Mouse (Mus musculus) lung, adult 2 months (tissue): ENCODE measurements at regions not wholly inside any gene's neighbourhood (a gene's known extent, or its start where the extent isn't known, plus 50 kb on each side); places are given as distances from the start of the nearest gene placed in this dataset.

Source experiments
- CTCF ChIP-seq: fragments of 200-500 bp; IDR thresholded peaks from 2 replicates; pipeline ENCODE4 v1.5.1; 2011; ENCODE audit warnings: mild to moderate bottlenecking, low read length, control low read depth; ENCODE audit not compliant: insufficient read depth
- POLR2A ChIP-seq: fragments of 200-500 bp; IDR thresholded peaks from 2 replicates; pipeline ENCODE4 v1.6.1; 2011; ENCODE audit warnings: low read depth, mild to moderate bottlenecking, control low read depth, low read length, borderline replicate concordance; ENCODE audit errors: extremely low read depth

DNA sequence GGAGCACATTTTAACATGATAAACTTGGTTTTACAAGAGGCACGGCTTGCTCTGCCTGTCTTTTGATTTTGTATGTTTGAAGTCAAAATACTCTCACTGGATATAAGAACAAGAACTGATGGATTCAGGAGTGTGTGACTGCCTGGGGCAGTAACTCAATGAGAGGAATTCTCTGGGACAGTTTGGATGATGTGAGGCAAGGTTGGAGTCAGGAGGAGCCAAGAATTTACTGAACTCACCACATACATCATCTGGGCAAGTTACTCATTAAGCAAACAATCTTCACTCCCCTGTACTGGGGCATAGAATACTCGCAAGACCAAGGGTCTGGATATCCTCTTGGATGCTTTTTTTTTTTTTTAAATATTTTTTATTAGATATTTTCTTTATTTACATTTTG lies 87.7 kb upstream of the 4933412E24Rik start:
- TF ChIP-seq CTCF (no peak), POLR2A (no peak)
